Mouse (Mus musculus): ENCODE results near the gene Ptpn21.

GRCm38 (mm10) chr12:98669086-98669485, 68.1 kb downstream of the Ptpn21 start:
- no peak for TF ChIP-seq POLR2A (IDR thresholded peaks at IDR 0.05; ENCODE audit: insufficient read length, low read depth)
- no peak for TF ChIP-seq USF1 (IDR thresholded peaks at IDR 0.05; ENCODE audit: low read depth)
- no peak for TF ChIP-seq MAX (IDR thresholded peaks at IDR 0.05; ENCODE audit: low read depth)
- TF ChIP-seq E2F4 (IDR thresholded peaks at IDR 0.05; ENCODE audit: insufficient read depth) = no peak
- no peak for TF ChIP-seq POLR2AphosphoS2 (IDR thresholded peaks at IDR 0.05; ENCODE audit: insufficient read length, low read depth)
- no peak for TF ChIP-seq SRF (IDR thresholded peaks at IDR 0.05; ENCODE audit: control insufficient read depth, insufficient read length, low read depth)
- TF ChIP-seq MYOG (IDR thresholded peaks at IDR 0.05; ENCODE audit: control insufficient read depth in 1 of 3, insufficient read depth in 1 of 3, insufficient read length in 2 of 3, low read depth in 2 of 3) = no peak

Measured in myocyte (in vitro differentiated cells).